Mouse (Mus musculus): ENCODE measurements at regions not wholly inside any gene's neighbourhood (a gene's known extent, or its start where the extent isn't known, plus 50 kb on each side); places are given as distances from the start of the nearest gene placed in this dataset.
"Not testable (repeated sequence)": the region's sequence is repeated elsewhere in the genome, so short reads cannot be mapped to it uniquely, and the experiment has no call there.

- peak; percentile 23 to 46 for DNase-seq
Observed at GRCm38 (mm10) chr12:109749711-109750243, 149.6 kb upstream of the Rtl1 start.

DNA sequence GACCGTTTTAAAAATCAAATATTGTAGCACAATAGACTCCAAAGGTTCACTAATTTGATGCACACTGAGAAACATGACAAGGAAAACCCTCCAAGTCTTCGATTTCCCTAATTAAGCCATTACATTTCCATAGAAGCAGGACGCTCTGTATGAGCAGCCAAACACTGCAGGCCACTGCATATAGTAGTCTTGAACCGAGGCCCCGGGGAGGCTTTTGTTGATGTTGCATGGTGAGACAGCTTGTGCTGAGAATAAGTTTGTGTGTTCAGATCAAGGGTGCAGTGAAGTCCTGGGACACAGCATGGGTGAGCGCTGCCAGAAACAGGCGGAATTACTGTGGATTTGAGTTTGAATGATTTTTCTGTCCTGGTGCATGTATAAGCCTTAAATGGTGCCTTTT lies 154.9 kb upstream of the Rtl1 start:
- no peak for DNase-seq

GRCm38 (mm10) chr12:109764293-109764692 lies 164.2 kb upstream of the Rtl1 start:
- DNase-seq = no peak

GRCm38 (mm10) chr12:109766602-109767001 lies 166.5 kb upstream of the Rtl1 start:
- DNase-seq = not testable (repeated sequence)

DNA sequence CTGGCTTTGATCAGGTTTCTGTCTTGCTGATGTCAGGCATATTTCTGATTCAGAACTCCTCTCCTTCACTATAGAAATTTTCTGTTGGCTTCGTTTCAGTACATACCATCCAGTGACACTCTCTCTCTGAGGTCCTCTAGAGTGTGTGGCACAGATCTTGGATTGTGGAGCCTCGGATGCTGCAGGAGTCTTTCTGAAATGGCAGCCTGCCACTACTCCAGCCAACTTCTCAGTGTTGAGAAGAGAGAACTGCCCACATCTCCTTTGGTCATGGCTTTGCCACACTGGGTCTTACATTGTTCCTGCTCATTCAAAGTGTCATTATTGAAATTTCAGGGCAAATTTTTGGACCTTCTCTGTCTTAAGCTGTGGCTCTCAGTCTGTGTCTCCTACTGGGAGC lies 172.4 kb upstream of the Rtl1 start:
- DNase-seq = no peak

- no peak for DNase-seq
Observed at GRCm38 (mm10) chr12:109773909-109774313, 173.8 kb upstream of the Rtl1 start.

DNA sequence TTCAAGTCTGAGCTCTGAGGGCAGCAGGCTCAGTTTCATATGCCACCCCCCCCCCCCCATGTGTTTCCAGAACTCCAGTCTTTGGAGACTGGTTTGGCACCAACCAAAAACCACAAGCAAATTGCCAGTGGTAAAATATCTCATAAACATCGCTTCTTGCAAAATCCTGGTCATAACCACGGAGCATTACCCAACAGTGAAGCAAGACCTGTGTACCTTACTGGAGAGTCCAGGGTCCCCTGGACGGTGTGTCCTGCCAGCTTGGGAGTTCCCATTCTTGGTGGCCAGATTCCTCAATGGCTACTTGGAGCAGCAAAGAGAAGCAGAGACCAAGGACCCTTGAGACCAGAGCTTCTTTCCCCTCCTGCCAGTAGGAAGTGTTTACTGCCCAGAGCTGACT lies 198.7 kb upstream of the Rtl1 start:
- no peak for DNase-seq

DNA sequence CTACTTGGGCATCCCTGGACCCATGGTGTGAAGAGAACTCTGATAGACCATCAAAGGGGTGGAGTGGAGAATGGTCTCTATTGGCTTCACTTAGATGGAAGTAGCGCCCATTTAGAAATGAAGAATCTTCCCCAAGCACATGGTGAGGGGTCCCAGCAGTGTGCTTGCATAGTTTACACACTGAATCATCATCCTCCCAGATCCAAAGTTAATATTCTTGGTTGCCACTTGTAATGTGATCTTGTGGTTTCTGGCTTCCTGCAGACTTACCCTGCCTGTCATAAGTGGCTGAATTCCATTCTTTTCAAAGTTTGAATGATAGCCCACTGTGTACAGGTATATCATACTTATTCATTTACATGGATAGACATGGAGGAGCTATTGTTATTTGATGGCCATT lies 199.3 kb upstream of the Rtl1 start:
- DNase-seq = no peak

- DNase-seq = no peak
Observed at GRCm38 (mm10) chr12:109827241-109827915, 227.2 kb upstream of the Rtl1 start.

DNA sequence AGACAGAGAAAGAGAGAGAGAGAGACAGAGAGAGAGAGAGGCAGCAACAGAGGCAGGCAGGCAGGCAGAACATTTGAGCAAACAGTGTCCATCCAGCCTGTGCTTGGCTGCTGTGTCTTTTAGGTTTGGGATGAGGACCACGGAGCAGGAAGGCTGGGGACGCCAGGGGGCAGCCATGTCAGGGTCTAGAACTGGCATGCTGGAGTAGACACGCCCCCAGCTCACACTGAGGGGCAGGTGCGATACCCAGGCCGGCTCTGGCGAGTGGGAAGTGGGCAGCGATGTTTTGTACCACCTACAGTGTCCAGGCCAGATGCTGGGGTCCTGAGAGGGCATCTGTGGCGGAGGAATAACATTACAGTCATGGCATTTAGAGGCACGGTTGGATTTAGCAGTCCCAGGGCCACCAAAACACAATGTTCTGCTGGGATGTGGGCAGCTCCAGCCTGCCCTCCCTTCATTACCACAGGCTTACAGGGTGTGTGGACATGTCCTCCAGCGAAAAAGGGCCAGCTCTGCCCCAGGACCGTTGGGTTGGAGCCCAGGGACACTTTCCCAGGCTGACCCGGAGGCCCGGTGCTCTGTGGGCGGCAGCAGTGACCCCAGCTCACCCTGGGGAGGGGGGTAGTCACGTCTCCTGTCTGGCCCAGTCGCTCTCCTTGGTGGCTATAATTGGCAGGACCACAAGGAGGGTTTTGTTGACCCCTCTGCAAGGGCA lies 230.3 kb upstream of the Rtl1 start:
- peak; percentile 37 to 39 for DNase-seq

DNA sequence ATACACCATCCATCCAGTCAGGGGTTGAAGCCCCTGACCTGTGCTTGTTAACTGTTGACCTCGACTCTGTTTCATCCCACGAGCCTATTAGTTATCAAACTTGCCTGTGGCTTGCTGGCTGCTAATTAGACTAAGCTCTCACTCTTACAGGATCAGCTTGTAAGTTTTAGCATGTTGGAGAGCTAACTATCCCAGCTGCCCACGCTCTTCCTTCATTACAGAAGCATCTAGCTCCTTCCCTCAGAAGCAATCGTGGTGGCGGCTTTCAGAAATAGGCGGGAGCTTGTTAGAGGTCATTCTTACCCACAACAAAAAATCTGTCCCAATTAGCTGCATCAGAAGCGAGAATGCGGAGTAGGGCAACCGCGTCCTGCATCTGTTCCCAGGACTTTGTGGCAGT lies 232.8 kb upstream of the Rtl1 start:
- DNase-seq = no peak

DNA sequence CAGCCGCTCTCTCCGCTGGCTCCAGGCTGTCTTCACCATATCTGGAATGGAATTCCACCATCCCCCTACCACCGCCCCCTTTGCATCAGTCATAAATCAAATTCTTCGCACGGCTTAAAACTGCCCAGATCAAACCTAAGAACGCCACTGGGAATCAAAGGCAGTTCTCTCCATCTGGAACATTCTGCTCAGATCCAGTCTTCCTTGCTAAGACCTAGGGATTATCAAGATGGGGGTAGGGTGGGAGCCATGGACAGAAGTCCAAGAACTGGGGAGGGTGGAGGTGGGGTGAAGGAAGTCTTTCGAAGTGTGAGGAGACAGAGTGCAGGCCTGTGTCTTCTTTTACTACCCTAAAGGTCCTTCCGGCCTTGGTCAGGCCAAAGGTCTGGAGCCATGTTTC lies 236.4 kb upstream of the Rtl1 start:
- DNase-seq = no peak

GRCm38 (mm10) chr12:109839126-109839587 lies 239.0 kb upstream of the Rtl1 start:
- DNase-seq = peak; percentile 21 to 57

GRCm38 (mm10) chr12:109839946-109840524 lies 239.9 kb upstream of the Rtl1 start:
- DNase-seq = no peak

GRCm38 (mm10) chr12:109844723-109845601 lies 244.8 kb upstream of the Rtl1 start:
- no peak for DNase-seq

GRCm38 (mm10) chr12:109845602-109845906 lies 245.4 kb upstream of the Rtl1 start:
- no peak for DNase-seq

DNA sequence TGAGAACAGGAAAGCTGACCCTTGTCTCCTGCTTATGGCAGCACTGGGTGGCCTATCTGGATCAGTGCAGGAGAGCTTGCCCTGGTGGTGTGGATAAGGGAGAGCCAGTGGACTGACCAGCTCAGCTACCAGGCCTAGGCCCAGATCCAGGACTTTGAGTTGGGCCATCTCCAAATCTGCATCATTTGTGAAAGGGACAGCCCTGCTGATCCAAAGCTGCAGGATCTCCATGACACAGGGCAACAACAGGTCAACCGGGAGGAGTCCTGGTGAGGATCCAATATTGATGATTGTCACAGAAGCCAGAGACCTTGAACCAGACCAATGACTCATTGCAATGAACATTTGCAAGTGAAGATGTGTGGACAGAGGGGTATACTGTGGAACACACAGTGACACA lies 256.2 kb upstream of the Rtl1 start:
- no peak for DNase-seq

GRCm38 (mm10) chr12:109857705-109858104 lies 257.6 kb upstream of the Rtl1 start:
- no peak for DNase-seq

GRCm38 (mm10) chr12:109864826-109865225 lies 264.7 kb upstream of the Rtl1 start:
- no peak for DNase-seq

GRCm38 (mm10) chr12:109871021-109871420 lies 270.9 kb upstream of the Rtl1 start:
- no peak for DNase-seq

- no peak for DNase-seq
Observed at GRCm38 (mm10) chr12:109874466-109874865, 274.3 kb upstream of the Rtl1 start.

DNA sequence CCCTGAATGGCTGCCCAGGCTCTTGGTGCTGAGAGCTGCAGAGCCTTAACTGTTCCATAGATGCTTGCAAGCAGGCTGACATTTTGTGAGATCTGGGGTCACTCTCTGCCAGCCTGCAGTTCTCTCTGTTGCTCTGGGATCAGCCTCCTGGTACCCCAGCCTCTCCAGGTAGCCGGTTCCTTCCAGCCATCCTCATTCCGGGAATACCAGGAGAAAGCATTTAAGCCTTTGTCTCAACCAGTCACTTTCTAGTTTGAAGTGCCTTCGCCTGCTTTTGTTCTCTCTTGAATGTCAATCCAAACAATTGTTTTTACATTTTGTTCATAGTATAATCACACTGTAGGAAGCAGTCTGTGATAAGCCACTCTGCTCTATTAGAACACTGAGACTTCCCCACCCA lies 281.0 kb upstream of the Rtl1 start:
- DNase-seq = no peak

- no peak for DNase-seq
Observed at GRCm38 (mm10) chr12:109891206-109891605, 291.1 kb upstream of the Rtl1 start.
